Mouse (Mus musculus) kidney, adult 2 months (tissue): ENCODE data around the gene Fam126a. TPM values are rescaled to one million over a fixed set of nuclear protein-coding genes. Genes with fewer than 3 reads are reported as not detected.

Experiments
- DNase-seq: peaks from one replicate; pipeline ENCODE4 v3.0.0; 2021
- H3K27ac ChIP-seq: fragments of 200-500 bp; 2 replicates; pipeline ENCODE4 v1.5.1; 2012; ENCODE audit warnings: low read depth, low read length, control low read depth, inconsistent platforms; ENCODE audit not compliant: insufficient read depth
- H3K27me3 ChIP-seq: fragments of 200-500 bp; replicated peaks from 2 replicates; pipeline ENCODE4 v1.6.1; 2012; ENCODE audit warnings: mild to moderate bottlenecking, moderate library complexity, low read length, inconsistent platforms; ENCODE audit not compliant: control insufficient read depth, insufficient read depth
- H3K36me3 ChIP-seq: fragments of 200-500 bp; 2 replicates; pipeline ENCODE4 v1.6.1; 2012; ENCODE audit warnings: mild to moderate bottlenecking, moderate library complexity, low read length, inconsistent platforms; ENCODE audit not compliant: control insufficient read depth, insufficient read depth
- H3K4me1 ChIP-seq: fragments of 200-500 bp; 2 replicates; pipeline ENCODE4 v1.6.1; 2011; ENCODE audit warnings: low read length; ENCODE audit not compliant: control insufficient read depth, insufficient read depth
- H3K4me3 ChIP-seq: fragments of 200-500 bp; 2 replicates; pipeline ENCODE4 v1.5.1; 2011; ENCODE audit warnings: mild to moderate bottlenecking, low read depth, low read length, control low read depth; ENCODE audit not compliant: insufficient read depth
- CTCF ChIP-seq: fragments of 200-500 bp; conservative IDR thresholded peaks from 2 replicates; pipeline ENCODE4 v1.5.1; 2011; ENCODE audit warnings: low read depth, mild to moderate bottlenecking, control low read depth, low read length, moderate library complexity, mixed read lengths; ENCODE audit not compliant: insufficient read depth, insufficient read length
- POLR2A ChIP-seq: fragments of 200-500 bp; IDR thresholded peaks from one replicate; pipeline ENCODE4 v1.6.1; 2011; ENCODE audit warnings: low read depth, low read length, control low read depth
- WGBS: fragments of 180-500 bp; shearing (Covaris S2); methylation state at CpG from one replicate; pipeline ENCODE4 v1.1.7; 2018; 5-methylcytosine and 5-hydroxymethylcytosine counted together
- polyA plus RNA-seq: library from polyadenylated mRNA; depleted of rRNA; stranded (reverse); fragments of >200 nt; gene quantifications from 2 replicates; pipeline ENCODE4 v1.2.3, GENCODE M21; 2012

Gene Fam126a
- polyA plus RNA-seq, 1 experiment = 4.4 TPM

GRCm38 (mm10) chr5:24016912-24017311 is 13.6 kb downstream of the Fam126a start:
- Histone ChIP-seq H3K27ac (no peak overlapping the region), H3K4me3 (no peak overlapping the region), H3K27me3 (no peaks in the 10 kb centered on the region), H3K36me3 (no peaks in the 10 kb centered on the region), H3K4me1 (no peaks in the 10 kb centered on the region)
- no peak for DNase-seq
- no peak for TF ChIP-seq CTCF
- TF ChIP-seq POLR2A = no peak
- 98% methylated on average over 1 of the region's 1 CpGs for WGBS

DNA sequence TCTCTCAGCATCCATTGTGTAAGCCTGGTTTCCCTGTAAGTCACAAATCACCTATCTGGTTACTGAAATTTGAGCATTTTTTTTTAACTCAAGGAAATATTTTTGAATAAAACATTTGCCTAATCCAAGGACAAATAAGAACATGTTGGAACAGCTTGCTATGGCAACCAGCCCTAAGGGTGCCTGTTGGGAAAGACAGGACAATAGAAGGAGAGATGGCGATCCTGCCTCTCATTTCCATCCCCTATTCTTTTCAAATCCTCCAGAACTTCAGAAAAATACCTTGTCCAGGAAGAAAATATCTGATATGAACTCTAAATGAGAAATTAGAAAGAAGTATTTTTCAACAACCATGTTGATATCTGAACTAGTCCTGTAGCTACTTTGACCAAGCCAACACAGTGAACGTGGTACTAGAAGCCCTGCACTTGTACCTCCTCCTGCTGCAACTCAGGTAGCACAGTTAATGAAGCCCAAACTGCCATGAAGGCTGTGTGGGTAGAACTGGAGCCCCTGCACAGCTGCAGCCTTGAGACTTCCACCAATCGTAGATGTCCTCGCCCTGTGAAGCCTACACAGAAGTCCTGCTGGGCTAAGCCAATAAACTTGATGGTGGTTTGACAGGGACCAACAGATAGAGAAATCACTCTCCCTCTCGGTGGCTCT is 17.0 kb downstream of the Fam126a start:
- H3K4me1 ChIP-seq = no peaks in the 10 kb centered on the region
- DNase-seq = no peak
- no peak overlapping the region for H3K27ac ChIP-seq
- H3K36me3 ChIP-seq = no peaks in the 10 kb centered on the region
- TF ChIP-seq CTCF (no peak), POLR2A (no peak)
- no peak overlapping the region for H3K4me3 ChIP-seq
- no peaks in the 10 kb centered on the region for H3K27me3 ChIP-seq
- WGBS = 84% methylated on average over 5 of the region's 5 CpGs

DNA sequence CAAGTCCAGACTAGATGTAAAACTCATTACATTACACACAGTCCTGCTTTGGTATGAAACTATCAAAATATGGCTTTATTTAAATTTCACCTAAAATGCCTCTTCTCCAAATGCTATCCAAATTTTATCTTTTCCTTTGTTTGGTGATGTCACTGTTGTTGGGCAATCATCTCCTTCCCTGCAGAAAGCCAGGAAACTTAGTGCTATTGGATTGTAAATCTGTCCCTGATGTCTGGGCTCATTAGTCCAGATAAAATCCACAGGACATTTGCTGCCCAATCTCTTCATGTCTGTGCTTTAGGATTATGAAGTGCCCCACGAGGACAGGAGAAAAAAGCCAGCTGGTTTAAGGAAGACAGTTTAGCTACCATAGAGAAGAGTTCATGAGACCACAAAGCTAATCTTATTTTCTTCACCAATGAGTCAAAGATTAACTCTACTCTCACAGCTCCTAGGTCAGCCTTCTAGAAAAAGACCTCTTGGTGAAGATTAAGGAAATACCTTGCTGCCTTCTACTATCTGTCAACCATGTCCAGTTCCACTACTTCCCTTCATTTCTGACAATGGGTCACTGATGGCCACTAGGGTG is 31.3 kb downstream of the Fam126a start:
- Histone ChIP-seq H3K4me1 (peaks cover 10% of the 10 kb centered on the region; the same call in 1 of the 2 replicates), H3K4me3 (no peak overlapping the region), H3K36me3 (no peaks in the 10 kb centered on the region), H3K27me3 (no peaks in the 10 kb centered on the region), H3K27ac (peak overlapping the region; percentile 71; the same call in 1 of the 2 replicates)
- peak; percentile 56 for DNase-seq
- TF ChIP-seq POLR2A = no peak
- no peak for TF ChIP-seq CTCF
- 29% methylated on average over 1 of the region's 1 CpGs for WGBS

DNA sequence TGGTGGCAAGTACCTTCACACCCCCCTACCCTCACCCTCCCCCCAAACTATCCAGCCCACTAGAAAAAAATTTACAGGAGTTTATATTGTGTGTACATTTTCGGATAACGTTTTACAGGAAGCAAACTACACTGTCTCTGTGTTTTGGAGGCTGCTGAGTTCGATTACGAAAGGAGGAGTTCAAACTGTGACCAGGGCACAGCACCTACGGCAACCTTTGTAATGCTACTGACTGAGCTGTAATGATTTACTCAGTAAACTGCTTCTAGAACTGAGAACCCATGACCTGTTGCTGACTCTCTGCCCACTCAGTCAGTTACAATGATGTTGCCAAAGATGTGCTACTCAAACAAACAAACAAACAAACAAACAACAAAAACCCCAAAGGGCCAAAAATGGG is 34.5 kb downstream of the Fam126a start:
- 50% methylated on average over 5 of the region's 5 CpGs for WGBS
- peak; percentile 86 for DNase-seq
- Histone ChIP-seq H3K27me3 (no peaks in the 10 kb centered on the region), H3K36me3 (no peaks in the 10 kb centered on the region), H3K27ac (no peak overlapping the region), H3K4me3 (no peak overlapping the region), H3K4me1 (peaks cover 10% of the 10 kb centered on the region; the same call in 1 of the 2 replicates)
- TF ChIP-seq CTCF (no peak), POLR2A (no peak)

GRCm38 (mm10) chr5:23994929-23995328 is 35.6 kb downstream of the Fam126a start:
- TF ChIP-seq POLR2A (no peak), CTCF (no peak)
- no peak overlapping the region for H3K27ac ChIP-seq
- WGBS = 94% methylated on average over 3 of the region's 3 CpGs
- DNase-seq = no peak
- no peak overlapping the region for H3K4me3 ChIP-seq
- peaks cover 10% of the 10 kb centered on the region; the same call in 1 of the 2 replicates for H3K4me1 ChIP-seq
- H3K27me3 ChIP-seq = no peaks in the 10 kb centered on the region
- no peaks in the 10 kb centered on the region for H3K36me3 ChIP-seq

DNA sequence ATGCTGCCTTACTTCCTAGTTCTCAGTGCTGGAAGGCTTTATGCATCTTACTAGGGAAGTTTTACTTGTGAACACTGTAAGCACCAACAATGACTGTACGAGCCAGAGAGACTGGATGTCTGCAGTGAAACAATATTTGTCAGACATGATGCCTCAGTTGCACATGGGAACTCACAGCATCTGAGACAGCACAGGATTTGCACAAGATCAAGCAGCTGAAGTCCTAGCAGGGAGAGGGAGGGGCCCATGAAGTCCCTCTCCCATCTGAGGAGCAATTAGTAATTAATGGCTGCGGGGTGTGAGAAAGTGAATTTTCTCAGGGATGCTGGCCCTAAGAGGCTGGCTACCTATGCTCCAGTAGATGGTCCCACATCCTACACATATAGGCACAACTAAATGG is 36.3 kb downstream of the Fam126a start:
- Histone ChIP-seq H3K27ac (no peak overlapping the region), H3K27me3 (no peaks in the 10 kb centered on the region), H3K36me3 (no peaks in the 10 kb centered on the region), H3K4me1 (peaks cover 7% of the 10 kb centered on the region; the same call in 1 of the 2 replicates), H3K4me3 (no peak overlapping the region)
- TF ChIP-seq CTCF (no peak), POLR2A (no peak)
- WGBS = 94% methylated on average over 2 of the region's 2 CpGs
- DNase-seq = no peak

DNA sequence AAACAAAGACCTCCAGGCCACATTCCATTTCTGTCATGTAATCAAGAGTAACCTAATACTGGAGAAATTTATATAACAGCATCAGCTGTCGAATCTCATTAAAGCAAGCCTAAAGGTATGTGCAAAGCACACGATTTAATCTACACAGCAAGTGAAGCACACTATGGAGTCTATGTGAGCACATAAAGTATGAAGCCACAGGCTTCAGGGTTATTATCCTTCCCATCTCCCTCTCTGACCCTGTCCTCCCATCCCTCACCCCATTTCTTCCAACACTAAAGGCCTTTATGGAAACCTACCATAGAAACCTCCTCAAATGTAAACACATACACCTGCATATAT is 37.0 kb downstream of the Fam126a start:
- DNase-seq = no peak
- Histone ChIP-seq H3K27ac (peak overlapping the region; percentile 67; the same call in 1 of the 2 replicates), H3K27me3 (no peaks in the 10 kb centered on the region), H3K4me1 (no peaks in the 10 kb centered on the region; the same call in 1 of the 2 replicates), H3K36me3 (no peaks in the 10 kb centered on the region), H3K4me3 (no peak overlapping the region)
- no peak for TF ChIP-seq POLR2A
- no peak for TF ChIP-seq CTCF
- WGBS = 14% methylated on average over 2 of the region's 2 CpGs
